Mouse (Mus musculus) layer of hippocampus, adult 9-10 months (tissue): Measurements from ENCODE around the gene 4921511M17Rik.
"Not testable (repeated sequence)": the region's sequence is repeated elsewhere in the genome, so short reads cannot be mapped to it uniquely, and the experiment has no call there.

Experiments
- DNase-seq: peaks from one replicate; pipeline ENCODE4 v3.0.0; 2022; ENCODE audit warnings: low spot score

The 4921511M17Rik gene

DNA sequence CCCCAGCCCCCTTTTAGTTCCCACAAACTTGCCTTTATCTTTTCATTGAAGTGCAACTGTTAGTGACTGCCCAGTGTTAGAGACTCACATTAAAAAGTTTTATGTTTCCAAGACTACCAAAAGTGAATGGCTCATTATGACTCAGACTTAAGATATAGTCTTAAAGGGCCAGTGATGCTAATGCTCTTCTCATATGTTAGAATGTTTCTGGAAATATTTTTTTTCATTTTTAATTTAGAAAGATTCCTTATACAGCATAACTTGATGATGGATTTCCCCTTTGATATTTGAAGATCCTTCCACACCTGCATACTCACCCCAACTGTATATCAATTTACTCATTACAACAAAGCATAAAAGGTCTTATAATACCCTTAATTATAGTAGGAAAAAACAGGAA, at the start of gene 4921511M17Rik:
TSS of gene 4921511M17Rik (minus strand) at position 101 of the 400 bp plus-strand sequence.
- not testable (repeated sequence) for DNase-seq

DNA sequence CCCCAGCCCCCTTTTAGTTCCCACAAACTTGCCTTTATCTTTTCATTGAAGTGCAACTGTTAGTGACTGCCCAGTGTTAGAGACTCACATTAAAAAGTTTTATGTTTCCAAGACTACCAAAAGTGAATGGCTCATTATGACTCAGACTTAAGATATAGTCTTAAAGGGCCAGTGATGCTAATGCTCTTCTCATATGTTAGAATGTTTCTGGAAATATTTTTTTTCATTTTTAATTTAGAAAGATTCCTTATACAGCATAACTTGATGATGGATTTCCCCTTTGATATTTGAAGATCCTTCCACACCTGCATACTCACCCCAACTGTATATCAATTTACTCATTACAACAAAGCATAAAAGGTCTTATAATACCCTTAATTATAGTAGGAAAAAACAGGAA, 21.3 kb upstream of the 4921511M17Rik start, which contains the start of gene Gm10057:
TSS of gene Gm10057 (minus strand) at position 101 of the 400 bp plus-strand sequence.
- not testable (repeated sequence) for DNase-seq

DNA sequence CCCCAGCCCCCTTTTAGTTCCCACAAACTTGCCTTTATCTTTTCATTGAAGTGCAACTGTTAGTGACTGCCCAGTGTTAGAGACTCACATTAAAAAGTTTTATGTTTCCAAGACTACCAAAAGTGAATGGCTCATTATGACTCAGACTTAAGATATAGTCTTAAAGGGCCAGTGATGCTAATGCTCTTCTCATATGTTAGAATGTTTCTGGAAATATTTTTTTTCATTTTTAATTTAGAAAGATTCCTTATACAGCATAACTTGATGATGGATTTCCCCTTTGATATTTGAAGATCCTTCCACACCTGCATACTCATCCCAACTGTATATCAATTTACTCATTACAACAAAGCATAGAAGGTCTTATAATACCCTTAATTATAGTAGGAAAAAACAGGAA, 21.1 kb downstream of the 4921511M17Rik start, which contains the start of gene Samt1:
TSS of gene Samt1 (minus strand) at position 101 of the 400 bp plus-strand sequence.
- DNase-seq, result not testable (repeated sequence)

DNA sequence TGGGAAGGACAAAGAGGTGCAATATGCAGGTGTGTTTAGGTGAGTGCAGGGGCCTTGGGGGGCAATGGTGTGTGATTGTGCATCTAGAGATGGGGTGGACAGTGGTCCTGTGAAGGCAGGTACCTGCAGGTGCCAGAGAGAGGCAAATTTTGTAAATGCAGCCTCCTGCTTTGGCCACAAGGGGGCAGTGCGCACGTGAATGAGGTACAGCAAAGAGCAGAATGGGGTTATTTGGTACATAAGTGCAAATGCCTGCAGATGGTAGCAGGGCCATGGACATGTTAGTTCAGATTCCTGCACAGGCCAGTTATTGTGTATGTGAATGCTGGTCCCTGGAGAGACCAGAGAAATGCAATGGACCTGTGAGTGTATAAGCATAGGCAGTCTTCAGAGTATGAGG, 56.7 kb downstream of the 4921511M17Rik start:
- DNase-seq, result not testable (repeated sequence)

DNA sequence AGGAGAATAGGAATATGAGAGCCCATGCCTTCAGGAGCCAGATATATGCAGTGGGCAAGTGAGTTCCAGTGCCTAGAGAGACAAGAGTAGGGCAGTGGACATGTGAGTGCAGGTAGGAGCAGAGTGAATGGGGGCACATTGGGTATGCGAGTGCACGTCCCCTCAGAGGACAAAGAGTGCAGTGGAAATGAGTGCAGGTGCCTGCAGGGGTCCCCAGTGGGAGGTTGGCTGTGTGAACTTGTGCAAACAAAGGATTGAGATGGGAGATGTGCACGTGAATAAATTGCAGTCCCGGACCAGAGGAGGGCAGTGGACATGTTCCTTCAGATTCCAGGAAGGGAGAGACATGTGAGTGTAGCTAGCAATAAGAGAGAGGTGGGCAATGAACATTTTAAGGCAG, 57.2 kb downstream of the 4921511M17Rik start:
- not testable (repeated sequence) for DNase-seq

DNA sequence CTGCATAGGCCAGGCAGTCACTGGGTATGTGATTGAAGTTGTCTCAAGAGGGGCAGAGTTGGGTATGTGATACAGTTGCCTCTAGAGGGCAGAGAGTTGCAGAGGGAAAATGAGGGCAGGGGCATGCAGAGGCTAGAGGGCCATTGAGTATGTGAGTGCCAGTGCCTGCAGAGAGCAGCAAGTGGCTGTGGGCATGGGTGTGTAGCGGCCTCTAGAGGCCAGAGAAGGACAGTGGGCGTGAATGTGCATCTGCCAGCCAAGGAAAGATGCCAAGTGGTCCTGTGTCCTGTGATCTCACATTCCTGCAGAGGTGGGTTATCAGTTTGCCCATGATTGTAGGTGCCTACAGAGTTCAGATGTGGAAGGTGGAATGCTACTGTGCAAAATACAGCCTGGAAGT, 59.2 kb downstream of the 4921511M17Rik start:
- DNase-seq, result no peak
